Mouse (Mus musculus): ENCODE data around the gene Pcnx2. TPM values are rescaled to one million over a fixed set of nuclear protein-coding genes. Genes with fewer than 3 reads are reported as not detected.
A peak's percentile ranks its signal among the peaks of the same experiment; 100 is the strongest.

The Pcnx2 gene
- polyA plus RNA-seq (2014; fragmentation: Nextera tagmentation; extraction: Ambion mirVana): 0.48 and 0.60 TPM in 2 replicates

GRCm38 (mm10) chr8:125897868-125898788, at the start of gene Pcnx2:
Pcnx2 (minus strand) TSS chr8:125898317.
- no peaks in the 10 kb centered on the region for H3K4me1 ChIP-seq (replicated peaks; ENCODE audit: control insufficient read depth, insufficient read depth, low read length)
- no peaks in the 10 kb centered on the region for H3K9me3 ChIP-seq (ENCODE audit: control insufficient read depth, low read length)
- peak; percentile 70 for DNase-seq (ENCODE audit: low spot score)
- ATAC-seq (replicated peaks; ENCODE audit: low FRiP score): peak; percentile 63
- H3K4me3 ChIP-seq (ENCODE audit: low read depth, low read length): peak within 1 kb of the TSS; percentile 37
- peak within 1 kb of the TSS; percentile 67 for H3K4me2 ChIP-seq (ENCODE audit: low read depth, low read length, severe bottlenecking)
- no peak within 1 kb of the TSS for H3K27ac ChIP-seq (ENCODE audit: low read depth, low read length)
- H3K36me3 ChIP-seq (ENCODE audit: control insufficient read depth, insufficient read depth, low read length): no peaks in the 10 kb centered on the region
- WGBS: 6% methylated on average over 44 of the region's 44 CpGs
- peak within 1 kb of the TSS; percentile 35 for H3K9ac ChIP-seq (ENCODE audit: low read length)
- peaks cover 18% of the 10 kb centered on the region for H3K27me3 ChIP-seq (ENCODE audit: control insufficient read depth, insufficient read depth, low read length)

GRCm38 (mm10) chr8:125944511-125944910, 46.4 kb upstream of the Pcnx2 start:
- no peaks in the 10 kb centered on the region for H3K4me1 ChIP-seq (replicated peaks; ENCODE audit: control insufficient read depth, insufficient read depth, low read length)
- H3K36me3 ChIP-seq (ENCODE audit: control insufficient read depth, insufficient read depth, low read length): no peaks in the 10 kb centered on the region
- no peaks in the 10 kb centered on the region for H3K27me3 ChIP-seq (ENCODE audit: control insufficient read depth, insufficient read depth, low read length)
- DNase-seq (ENCODE audit: low spot score) (no peak), ATAC-seq (replicated peaks; ENCODE audit: low FRiP score) (no peak)
- H3K27ac ChIP-seq (ENCODE audit: low read depth, low read length): no peak overlapping the region
- H3K9me3 ChIP-seq (ENCODE audit: control insufficient read depth, low read length): no peaks in the 10 kb centered on the region
- H3K4me2 ChIP-seq (ENCODE audit: low read depth, low read length, severe bottlenecking): no peak overlapping the region
- WGBS: 90% methylated on average over 4 of the region's 4 CpGs
- H3K4me3 ChIP-seq (ENCODE audit: low read depth, low read length): no peak overlapping the region
- no peak overlapping the region for H3K9ac ChIP-seq (ENCODE audit: low read length)

- H3K9me3 ChIP-seq (ENCODE audit: control insufficient read depth, low read length): no peaks in the 10 kb centered on the region
- H3K4me2 ChIP-seq (ENCODE audit: low read depth, low read length, severe bottlenecking): no peak overlapping the region
- H3K9ac ChIP-seq (ENCODE audit: low read length): no peak overlapping the region
- H3K4me3 ChIP-seq (ENCODE audit: low read depth, low read length): no peak overlapping the region
- no peaks in the 10 kb centered on the region for H3K4me1 ChIP-seq (replicated peaks; ENCODE audit: control insufficient read depth, insufficient read depth, low read length)
- H3K36me3 ChIP-seq (ENCODE audit: control insufficient read depth, insufficient read depth, low read length): no peaks in the 10 kb centered on the region
- H3K27ac ChIP-seq (ENCODE audit: low read depth, low read length): no peak overlapping the region
- H3K27me3 ChIP-seq (ENCODE audit: control insufficient read depth, insufficient read depth, low read length): no peaks in the 10 kb centered on the region
- WGBS: 53% methylated on average over 9 of the region's 9 CpGs
- ATAC-seq (replicated peaks; ENCODE audit: low FRiP score): no peak
- DNase-seq (ENCODE audit: low spot score): peak; percentile 75
These were observed 37.5 kb upstream of the Pcnx2 start for GRCm38 (mm10) chr8:125935649-125936048.

GRCm38 (mm10) chr8:125931822-125932221, 33.7 kb upstream of the Pcnx2 start:
- no peak for DNase-seq (ENCODE audit: low spot score)
- Histone ChIP-seq H3K9me3 (ENCODE audit: control insufficient read depth, low read length) (no peaks in the 10 kb centered on the region), H3K27me3 (ENCODE audit: control insufficient read depth, insufficient read depth, low read length) (no peaks in the 10 kb centered on the region), H3K9ac (ENCODE audit: low read length) (no peak overlapping the region), H3K27ac (ENCODE audit: low read depth, low read length) (no peak overlapping the region), H3K36me3 (ENCODE audit: control insufficient read depth, insufficient read depth, low read length) (no peaks in the 10 kb centered on the region), H3K4me3 (ENCODE audit: low read depth, low read length) (no peak overlapping the region), H3K4me1 (replicated peaks; ENCODE audit: control insufficient read depth, insufficient read depth, low read length) (no peaks in the 10 kb centered on the region), H3K4me2 (ENCODE audit: low read depth, low read length, severe bottlenecking) (no peak overlapping the region)
- WGBS: 93% methylated on average over 6 of the region's 6 CpGs
- ATAC-seq (replicated peaks; ENCODE audit: low FRiP score): no peak

GRCm38 (mm10) chr8:125930276-125931046, 32.3 kb upstream of the Pcnx2 start:
- Histone ChIP-seq H3K27ac (ENCODE audit: low read depth, low read length) (no peak overlapping the region), H3K4me2 (ENCODE audit: low read depth, low read length, severe bottlenecking) (no peak overlapping the region), H3K27me3 (ENCODE audit: control insufficient read depth, insufficient read depth, low read length) (no peaks in the 10 kb centered on the region), H3K4me3 (ENCODE audit: low read depth, low read length) (no peak overlapping the region), H3K4me1 (replicated peaks; ENCODE audit: control insufficient read depth, insufficient read depth, low read length) (no peaks in the 10 kb centered on the region), H3K36me3 (ENCODE audit: control insufficient read depth, insufficient read depth, low read length) (no peaks in the 10 kb centered on the region), H3K9ac (ENCODE audit: low read length) (no peak overlapping the region), H3K9me3 (ENCODE audit: control insufficient read depth, low read length) (no peaks in the 10 kb centered on the region)
- ATAC-seq (replicated peaks; ENCODE audit: low FRiP score) (no peak), DNase-seq (ENCODE audit: low spot score) (no peak)
- WGBS: 91% methylated on average over 11 of the region's 11 CpGs

- Histone ChIP-seq H3K4me1 (replicated peaks; ENCODE audit: control insufficient read depth, insufficient read depth, low read length) (no peaks in the 10 kb centered on the region), H3K4me2 (ENCODE audit: low read depth, low read length, severe bottlenecking) (no peak overlapping the region), H3K4me3 (ENCODE audit: low read depth, low read length) (no peak overlapping the region), H3K36me3 (ENCODE audit: control insufficient read depth, insufficient read depth, low read length) (no peaks in the 10 kb centered on the region), H3K27ac (ENCODE audit: low read depth, low read length) (no peak overlapping the region), H3K9me3 (ENCODE audit: control insufficient read depth, low read length) (no peaks in the 10 kb centered on the region), H3K9ac (ENCODE audit: low read length) (no peak overlapping the region), H3K27me3 (ENCODE audit: control insufficient read depth, insufficient read depth, low read length) (no peaks in the 10 kb centered on the region)
- DNase-seq (ENCODE audit: low spot score) (no peak), ATAC-seq (replicated peaks; ENCODE audit: low FRiP score) (no peak)
- WGBS: 83% methylated on average over 4 of the region's 4 CpGs
These were observed 28.5 kb upstream of the Pcnx2 start for GRCm38 (mm10) chr8:125926636-125927035.

- no peak overlapping the region for H3K27ac ChIP-seq (ENCODE audit: low read depth, low read length)
- WGBS: 95% methylated on average over 3 of the region's 3 CpGs
- no peak for DNase-seq (ENCODE audit: low spot score)
- H3K36me3 ChIP-seq (ENCODE audit: control insufficient read depth, insufficient read depth, low read length): no peaks in the 10 kb centered on the region
- no peak overlapping the region for H3K4me3 ChIP-seq (ENCODE audit: low read depth, low read length)
- no peaks in the 10 kb centered on the region for H3K9me3 ChIP-seq (ENCODE audit: control insufficient read depth, low read length)
- H3K9ac ChIP-seq (ENCODE audit: low read length): no peak overlapping the region
- no peaks in the 10 kb centered on the region; the same call in 1 of the 2 replicates for H3K4me1 ChIP-seq (replicated peaks; ENCODE audit: control insufficient read depth, insufficient read depth, low read length)
- ATAC-seq (replicated peaks; ENCODE audit: low FRiP score): no peak
- H3K4me2 ChIP-seq (ENCODE audit: low read depth, low read length, severe bottlenecking): no peak overlapping the region
- no peaks in the 10 kb centered on the region for H3K27me3 ChIP-seq (ENCODE audit: control insufficient read depth, insufficient read depth, low read length)
These were observed 24.2 kb upstream of the Pcnx2 start for GRCm38 (mm10) chr8:125922333-125922732.

- H3K4me3 ChIP-seq (ENCODE audit: low read depth, low read length): no peak overlapping the region
- no peak overlapping the region for H3K4me2 ChIP-seq (ENCODE audit: low read depth, low read length, severe bottlenecking)
- DNase-seq (ENCODE audit: low spot score): no peak
- H3K9ac ChIP-seq (ENCODE audit: low read length): no peak overlapping the region
- ATAC-seq (replicated peaks; ENCODE audit: low FRiP score): no peak
- no peak overlapping the region for H3K27ac ChIP-seq (ENCODE audit: low read depth, low read length)
- WGBS: 84% methylated on average over 9 of the region's 9 CpGs
- H3K27me3 ChIP-seq (ENCODE audit: control insufficient read depth, insufficient read depth, low read length): no peaks in the 10 kb centered on the region
- no peaks in the 10 kb centered on the region for H3K9me3 ChIP-seq (ENCODE audit: control insufficient read depth, low read length)
- no peaks in the 10 kb centered on the region; the same call in 1 of the 2 replicates for H3K4me1 ChIP-seq (replicated peaks; ENCODE audit: control insufficient read depth, insufficient read depth, low read length)
- H3K36me3 ChIP-seq (ENCODE audit: control insufficient read depth, insufficient read depth, low read length): no peaks in the 10 kb centered on the region
These were observed 22.6 kb upstream of the Pcnx2 start for GRCm38 (mm10) chr8:125920761-125921160.
